Mouse (Mus musculus) layer of hippocampus, postnatal 36 days (tissue): ENCODE results near the gene Stxbp6. TPM values are rescaled to one million over a fixed set of nuclear protein-coding genes. Genes with fewer than 3 reads are reported as not detected.
"Not testable (repeated sequence)": the region's sequence is repeated elsewhere in the genome, so short reads cannot be mapped to it uniquely, and the experiment has no call there.

Experiments used
- DNase-seq, 2 experiments: peaks; one replicate each; pipeline ENCODE4 v3.0.0; 2022
- total RNA-seq, 2 experiments: library from RNA; stranded (reverse); gene quantifications; 2 replicates each; pipeline ENCODE4 v1.2.3; 2021

Stxbp6 gene
- total RNA-seq, 2 experiments from 2014 or later = 72.4 to 77.5 TPM

- DNase-seq = no peak
Observed at GRCm38 (mm10) chr12:45053319-45053718, 21.2 kb downstream of the Stxbp6 start.

- DNase-seq = no peak
Observed at GRCm38 (mm10) chr12:45052860-45053259, 21.6 kb downstream of the Stxbp6 start.

GRCm38 (mm10) chr12:45049894-45050293, 24.6 kb downstream of the Stxbp6 start:
- DNase-seq = no peak

- DNase-seq = not testable (repeated sequence)
Observed at GRCm38 (mm10) chr12:45047711-45048110, 26.8 kb downstream of the Stxbp6 start.

- DNase-seq = no peak
Observed at GRCm38 (mm10) chr12:45047172-45047571, 27.3 kb downstream of the Stxbp6 start.

GRCm38 (mm10) chr12:45044581-45044980, 29.9 kb downstream of the Stxbp6 start:
- no peak for DNase-seq

- no peak for DNase-seq
Observed at GRCm38 (mm10) chr12:45042591-45043091, 31.9 kb downstream of the Stxbp6 start.

- DNase-seq = no peak
Observed at GRCm38 (mm10) chr12:45037496-45037895, 37.0 kb downstream of the Stxbp6 start.

GRCm38 (mm10) chr12:45037091-45037490, 37.4 kb downstream of the Stxbp6 start:
- DNase-seq = no peak

GRCm38 (mm10) chr12:45030681-45031080, 43.8 kb downstream of the Stxbp6 start:
- DNase-seq = peak; percentile 56 to 64

GRCm38 (mm10) chr12:45026347-45026746, 48.2 kb downstream of the Stxbp6 start:
- DNase-seq = no peak

GRCm38 (mm10) chr12:45020018-45020417, 54.5 kb downstream of the Stxbp6 start:
- no peak for DNase-seq

- DNase-seq = no peak
Observed at GRCm38 (mm10) chr12:45019059-45019822, 55.3 kb downstream of the Stxbp6 start.

- peak; percentile 78 to 83 for DNase-seq
Observed at GRCm38 (mm10) chr12:45013246-45013756, 61.2 kb downstream of the Stxbp6 start.

GRCm38 (mm10) chr12:45011436-45012089, 62.9 kb downstream of the Stxbp6 start:
- DNase-seq = no peak

GRCm38 (mm10) chr12:45011006-45011405, 63.5 kb downstream of the Stxbp6 start:
- DNase-seq = no peak

GRCm38 (mm10) chr12:45009984-45010611, 64.4 kb downstream of the Stxbp6 start:
- no peak for DNase-seq

GRCm38 (mm10) chr12:45006569-45006968, 67.9 kb downstream of the Stxbp6 start:
- DNase-seq = no peak

GRCm38 (mm10) chr12:45006049-45006448, 68.5 kb downstream of the Stxbp6 start:
- DNase-seq = no peak

GRCm38 (mm10) chr12:45001996-45002395, 72.5 kb downstream of the Stxbp6 start:
- DNase-seq = no peak

- DNase-seq = no peak
Observed at GRCm38 (mm10) chr12:44997422-44997821, 77.1 kb downstream of the Stxbp6 start.

GRCm38 (mm10) chr12:44996897-44997296, 77.6 kb downstream of the Stxbp6 start:
- DNase-seq = no peak

- DNase-seq = no peak
Observed at GRCm38 (mm10) chr12:44996274-44996673, 78.2 kb downstream of the Stxbp6 start.
